Mouse (Mus musculus) MEL (cell line): Measurements from ENCODE around the gene Alpk1. TPM values are rescaled to one million over a fixed set of nuclear protein-coding genes. Genes with fewer than 3 reads are reported as not detected.

ENCODE experiments used
- DNase-seq: peaks from one replicate; pipeline ENCODE4 v3.0.0; 2011; ENCODE audit warnings: low read depth, low spot score
- H3K27ac ChIP-seq: 2 replicates; pipeline ENCODE4 v1.5.1; 2012; ENCODE audit warnings: low read depth, mild to moderate bottlenecking, control low read depth, low read length, moderate library complexity; ENCODE audit not compliant: control insufficient read depth
- H3K27me3 ChIP-seq, 2 experiments: fragments of 150-350 bp in 1 of 2; sonication (generic) in 1 of 2; 2 replicates each; pipeline ENCODE4 v1.6.1; 2012; ENCODE audit warnings: low read length in 2 of 2, mild to moderate bottlenecking in 2 of 2, improper control_type of control experiment in 1 of 2, moderate library complexity in 1 of 2; ENCODE audit not compliant: insufficient read depth in 2 of 2, control insufficient read depth in 1 of 2
- H3K36me3 ChIP-seq, 2 experiments: 2 replicates each; pipeline ENCODE4 v1.6.1; 2012 to 2014; ENCODE audit warnings: low read length in 2 of 2, improper control_type of control experiment in 1 of 2, inconsistent platforms in 1 of 2, mild to moderate bottlenecking in 1 of 2; ENCODE audit not compliant: insufficient read depth in 2 of 2, control insufficient read depth in 1 of 2
- H3K4me1 ChIP-seq, 2 experiments: fragments of 150-350 bp in 1 of 2; sonication (generic) in 1 of 2; 2 replicates each; pipeline ENCODE4 v1.6.1; 2012; ENCODE audit warnings: low read length in 2 of 2, improper control_type of control experiment in 1 of 2, mild to moderate bottlenecking in 1 of 2; ENCODE audit not compliant: insufficient read depth in 2 of 2, control insufficient read depth in 1 of 2
- H3K4me3 ChIP-seq, 2 experiments: fragments of 150-350 bp in 1 of 2; sonication (generic) in 1 of 2; 2 replicates each; pipeline ENCODE4 v1.5.1; 2012; ENCODE audit warnings: low read depth in 2 of 2, low read length in 2 of 2, mild to moderate bottlenecking in 2 of 2, moderate library complexity in 2 of 2, control low read depth in 1 of 2, improper control_type of control experiment in 1 of 2; ENCODE audit not compliant: control insufficient read depth in 1 of 2, insufficient read depth in 1 of 2
- H3K79me2 ChIP-seq: 2 replicates; pipeline ENCODE4 v1.6.1; 2012; ENCODE audit warnings: mild to moderate bottlenecking, low read length, moderate library complexity; ENCODE audit not compliant: control insufficient read depth, poor library complexity, insufficient read depth
- H3K9ac ChIP-seq: 2 replicates; pipeline ENCODE4 v1.6.1; 2012; ENCODE audit warnings: low read depth, mild to moderate bottlenecking, control low read depth, low read length, moderate library complexity; ENCODE audit not compliant: control insufficient read depth, poor library complexity, severe bottlenecking
- H3K9me3 ChIP-seq: fragments of 150-350 bp; sonication (generic); replicated peaks from 2 replicates; pipeline ENCODE4 v1.6.1; 2012; ENCODE audit warnings: mild to moderate bottlenecking, low read length, improper control_type of control experiment, moderate library complexity; ENCODE audit not compliant: insufficient read depth
- CHD1 ChIP-seq: IDR thresholded peaks from 2 replicates; pipeline ENCODE4 v1.6.1; 2012; ENCODE audit warnings: low read depth, mild to moderate bottlenecking, inconsistent platforms, low read length, improper control_type of control experiment
- CTCF ChIP-seq, 3 experiments: IDR thresholded peaks in 2 of 3; conservative IDR thresholded peaks in 1 of 3; 2 replicates each; pipeline ENCODE4 v1.5.1; 2011 to 2012; ENCODE audit warnings: low read length in 3 of 3, low read depth in 2 of 3, mild to moderate bottlenecking in 2 of 3, improper control_type of control experiment in 1 of 3, inconsistent platforms in 1 of 3, mixed read lengths in 1 of 3, moderate library complexity in 1 of 3; ENCODE audit not compliant: control insufficient read depth in 1 of 3, insufficient read depth in 1 of 3, poor library complexity in 1 of 3, severe bottlenecking in 1 of 3
- E2F4 ChIP-seq: IDR thresholded peaks from 2 replicates; pipeline ENCODE4 v1.6.1; 2011; ENCODE audit warnings: low read depth, low read length, improper control_type of control experiment, borderline replicate concordance
- ELF1 ChIP-seq: IDR thresholded peaks from 2 replicates; pipeline ENCODE4 v1.6.1; 2014; ENCODE audit warnings: low read depth, mild to moderate bottlenecking, inconsistent platforms, low read length, improper control_type of control experiment, moderate library complexity
- EP300 ChIP-seq, 2 experiments: IDR thresholded peaks; 2 replicates each; pipeline ENCODE4 v1.6.1; 2011; ENCODE audit warnings: improper control_type of control experiment in 2 of 2, low read length in 2 of 2, low read depth in 1 of 2, mild to moderate bottlenecking in 1 of 2
- GATA1 ChIP-seq: IDR thresholded peaks from 2 replicates; pipeline ENCODE4 v1.6.1; 2011; ENCODE audit warnings: low read depth, low read length, improper control_type of control experiment
- HCFC1 ChIP-seq: IDR thresholded peaks from 2 replicates; pipeline ENCODE4 v1.6.1; 2012; ENCODE audit warnings: low read depth, mild to moderate bottlenecking, inconsistent platforms, low read length, improper control_type of control experiment, moderate library complexity
- MAZ ChIP-seq: IDR thresholded peaks from 2 replicates; pipeline ENCODE4 v1.6.1; 2012; ENCODE audit warnings: low read depth, mild to moderate bottlenecking, inconsistent platforms, low read length, improper control_type of control experiment
- MEF2A ChIP-seq: IDR thresholded peaks from 2 replicates; pipeline ENCODE4 v1.6.1; 2014; ENCODE audit warnings: low read depth, mild to moderate bottlenecking, inconsistent platforms, low read length, improper control_type of control experiment; ENCODE audit not compliant: poor library complexity, insufficient replicate concordance, severe bottlenecking; ENCODE audit errors: extremely low read depth
- MXI1 ChIP-seq: IDR thresholded peaks from 2 replicates; pipeline ENCODE4 v1.6.1; 2011; ENCODE audit warnings: mild to moderate bottlenecking, low read depth, low read length, improper control_type of control experiment
- POLR2AphosphoS2 ChIP-seq: IDR thresholded peaks from 2 replicates; pipeline ENCODE4 v1.6.1; 2011; ENCODE audit warnings: low read length, improper control_type of control experiment
- POLR2AphosphoS5 ChIP-seq: IDR thresholded peaks from 2 replicates; pipeline ENCODE4 v1.6.1; 2012; ENCODE audit warnings: low read depth, borderline replicate concordance, mild to moderate bottlenecking, inconsistent platforms, low read length, moderate library complexity, mixed read lengths
- SMC3 ChIP-seq: IDR thresholded peaks from 2 replicates; pipeline ENCODE4 v1.6.1; 2011; ENCODE audit warnings: low read depth, low read length, improper control_type of control experiment
- TAL1 ChIP-seq: IDR thresholded peaks from 2 replicates; pipeline ENCODE4 v1.6.1; 2012; ENCODE audit warnings: mild to moderate bottlenecking, inconsistent platforms, low read length, moderate library complexity, mixed read lengths
- TBP ChIP-seq: IDR thresholded peaks from 2 replicates; pipeline ENCODE4 v1.8.0; 2011; ENCODE audit warnings: low read depth, low read length, improper control_type of control experiment
- TCF12 ChIP-seq: IDR thresholded peaks from 2 replicates; pipeline ENCODE4 v1.6.1; 2014; ENCODE audit warnings: low read depth, mild to moderate bottlenecking, inconsistent platforms, low read length, improper control_type of control experiment, moderate library complexity
- UBTF ChIP-seq: IDR thresholded peaks from 2 replicates; pipeline ENCODE4 v1.6.1; 2012; ENCODE audit warnings: low read depth, mild to moderate bottlenecking, inconsistent platforms, low read length, improper control_type of control experiment, moderate library complexity, borderline replicate concordance; ENCODE audit not compliant: insufficient read depth
- ZC3H11A ChIP-seq: IDR thresholded peaks from 2 replicates; pipeline ENCODE4 v1.6.1; 2012; ENCODE audit warnings: low read depth, mild to moderate bottlenecking, inconsistent platforms, low read length, improper control_type of control experiment
- ZMIZ1 ChIP-seq: IDR thresholded peaks from 2 replicates; pipeline ENCODE4 v1.6.1; 2012; ENCODE audit warnings: low read depth, mild to moderate bottlenecking, inconsistent platforms, low read length, improper control_type of control experiment, moderate library complexity
- ZNF384 ChIP-seq: IDR thresholded peaks from 2 replicates; pipeline ENCODE4 v1.6.1; 2012; ENCODE audit warnings: low read depth, mild to moderate bottlenecking, inconsistent platforms, low read length, improper control_type of control experiment
- polyA plus RNA-seq, 2 experiments: library from polyadenylated mRNA; stranded (reverse) in 1 of 2; unstranded in 1 of 2; fragments of >175 nt in 1 of 2; fragments of >200 nt in 1 of 2; gene quantifications; 2 replicates each; pipeline versions ENCODE4 v1.2.1 to v1.2.4; 2012; ENCODE audit warnings: low replicate concordance in 2 of 2, low read depth in 1 of 2; ENCODE audit not compliant: insufficient read length in 2 of 2, insufficient read depth in 1 of 2, missing spikeins in 1 of 2
- total RNA-seq: library from RNA; depleted of rRNA; stranded (reverse); fragments of 300-350 nt; gene quantifications from 2 replicates; pipeline ENCODE4 v1.2.3, GENCODE M21; 2012

Gene Alpk1
- total and polyA plus RNA-seq, 3 experiments: 1.8 to 2.4 TPM; not detected in 1

DNA sequence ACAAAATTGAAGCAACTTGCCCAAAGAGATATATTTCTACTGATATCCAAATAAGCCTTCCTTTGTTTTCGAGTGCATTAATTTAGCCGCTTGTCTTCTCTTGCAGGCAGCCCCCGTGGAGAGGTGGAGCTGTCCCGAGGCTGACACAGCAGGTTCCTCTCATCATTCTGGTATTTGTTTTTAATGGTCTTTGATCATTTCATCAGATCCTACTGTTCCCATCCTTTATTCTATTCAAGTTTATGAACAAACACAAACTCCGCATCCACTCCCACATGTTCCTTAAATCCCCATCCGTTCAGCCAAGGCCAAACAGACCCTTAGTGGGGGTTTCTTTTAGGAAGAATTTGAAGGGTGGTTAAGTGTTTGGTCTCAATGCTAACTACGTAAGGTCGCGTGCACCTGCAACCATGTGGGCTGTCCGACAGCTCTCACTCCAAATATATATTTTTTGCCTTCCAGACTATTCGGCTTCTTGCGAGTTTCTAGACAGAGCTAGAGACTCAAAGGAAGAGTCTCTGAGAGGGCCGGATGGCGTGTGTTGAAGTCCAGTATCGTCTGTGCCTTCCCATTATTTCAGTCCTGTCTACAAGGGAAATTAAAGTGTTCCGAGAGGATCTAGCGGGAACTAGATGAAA, 149.5 kb downstream of the Alpk1 start:
- no peak for TF ChIP-seq CHD1
- no peak for TF ChIP-seq MEF2A
- TF ChIP-seq GATA1: no peak
- TF ChIP-seq POLR2AphosphoS2: no peak
- Histone ChIP-seq H3K27me3 (peaks cover 3 to 5% of the 10 kb centered on the region in 2 experiments), H3K79me2 (no peaks in the 10 kb centered on the region), H3K9me3 (no peaks in the 10 kb centered on the region), H3K4me1 (no peaks in the 10 kb centered on the region), H3K9ac (no peak overlapping the region), H3K27ac (no peak overlapping the region), H3K4me3 (no peak overlapping the region), H3K36me3 (peaks cover 0 to 3% of the 10 kb centered on the region in 2 experiments; a peak in 1 of 4 replicates)
- DNase-seq: no peak

DNA sequence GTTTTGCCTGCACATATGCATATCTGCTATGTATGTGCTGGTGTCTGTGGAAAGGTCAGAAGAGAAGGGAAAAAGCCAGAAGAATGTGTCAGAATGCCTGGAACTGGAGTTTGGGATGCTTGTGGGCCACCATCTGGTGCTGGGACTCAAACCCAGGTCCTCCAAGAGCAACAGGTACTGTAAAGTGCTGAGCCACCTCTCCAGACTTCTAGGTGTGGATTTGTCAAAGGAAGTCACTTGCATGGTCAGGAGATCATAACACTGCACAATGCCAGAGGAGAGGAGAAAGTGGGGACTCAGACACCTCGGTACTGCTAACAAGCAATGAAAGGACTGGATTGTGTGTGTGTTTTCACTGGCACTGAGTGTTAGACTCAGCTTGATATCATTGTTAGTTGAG, 150.1 kb downstream of the Alpk1 start:
- H3K27ac ChIP-seq: no peak overlapping the region
- H3K79me2 ChIP-seq: no peaks in the 10 kb centered on the region
- peaks cover 3 to 5% of the 10 kb centered on the region in 2 experiments for H3K27me3 ChIP-seq
- no peak overlapping the region for H3K9ac ChIP-seq
- peaks cover 0 to 3% of the 10 kb centered on the region in 2 experiments; a peak in 1 of 4 replicates for H3K36me3 ChIP-seq
- no peaks in the 10 kb centered on the region for H3K4me1 ChIP-seq
- H3K4me3 ChIP-seq: no peak overlapping the region
- no peak for DNase-seq
- H3K9me3 ChIP-seq: no peaks in the 10 kb centered on the region
- TF ChIP-seq HCFC1: no peak
- TF ChIP-seq SMC3: no peak
- no peak for TF ChIP-seq CTCF (IDR thresholded peaks at IDR 0.05 in 2 of 3, conservative IDR thresholded peaks at IDR 0.05 in 1 of 3; ENCODE audit: control insufficient read depth in 1 of 3, insufficient read depth in 1 of 3, low read depth in 2 of 3, low read length in 3 of 3, poor library complexity in 1 of 3, severe bottlenecking in 1 of 3)
- no peak for TF ChIP-seq POLR2AphosphoS2

DNA sequence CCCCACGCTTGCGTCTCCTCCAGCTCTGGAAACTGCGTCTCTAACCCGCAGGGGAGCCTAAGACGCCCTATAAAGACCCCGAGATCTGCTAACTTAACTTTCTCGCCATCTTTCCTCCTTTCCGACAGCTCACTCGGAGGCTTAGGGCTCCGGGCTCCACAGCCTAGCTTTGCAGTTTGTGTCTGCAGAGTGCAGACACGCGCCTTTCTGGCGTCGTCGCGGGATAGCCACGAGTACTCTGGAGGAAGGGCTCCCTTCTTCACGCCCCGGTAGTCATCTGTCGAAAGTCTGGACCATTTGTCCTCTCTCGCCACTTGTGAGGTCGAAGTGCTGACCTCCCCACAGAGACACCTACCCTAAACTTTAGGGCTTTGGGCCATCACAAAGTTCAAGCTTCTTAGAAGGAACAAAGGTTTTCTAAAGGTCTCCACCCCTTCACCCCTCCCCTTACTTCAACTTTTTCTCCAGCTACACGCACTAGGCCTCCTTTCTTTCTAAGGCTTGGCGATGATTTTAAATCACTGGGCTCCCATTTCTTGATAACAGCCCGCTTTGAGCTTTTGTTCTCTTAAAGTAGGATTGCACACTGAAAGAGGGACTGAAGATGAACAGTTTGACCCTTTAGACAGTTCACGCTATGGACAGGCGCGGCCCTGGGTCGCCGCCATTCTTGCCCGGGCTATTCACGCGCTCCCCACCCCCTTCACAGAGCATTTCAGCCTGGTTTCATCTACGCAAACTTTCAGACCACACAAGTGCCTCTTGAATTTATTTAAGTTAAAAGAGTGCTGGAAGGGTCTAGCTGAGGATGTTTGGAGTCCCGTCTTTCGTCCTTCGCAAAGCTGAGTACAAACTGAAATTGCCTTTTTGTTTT, 151.8 kb downstream of the Alpk1 start:
- no peaks in the 10 kb centered on the region for H3K9me3 ChIP-seq
- no peaks in the 10 kb centered on the region; the same call in 1 of the 2 replicates for H3K79me2 ChIP-seq
- no peak for TF ChIP-seq POLR2AphosphoS2
- TF ChIP-seq HCFC1: no peak
- no peak for TF ChIP-seq ZC3H11A
- TF ChIP-seq POLR2AphosphoS5: no peak
- no peak for TF ChIP-seq MAZ
- TF ChIP-seq TBP: no peak
- TF ChIP-seq MXI1: no peak
- no peak for TF ChIP-seq ZMIZ1
- TF ChIP-seq UBTF: no peak
- TF ChIP-seq TCF12: no peak
- no peak for TF ChIP-seq ELF1
- TF ChIP-seq ZNF384: no peak
- TF ChIP-seq SMC3: no peak
- TF ChIP-seq E2F4: no peak
- TF ChIP-seq CTCF (IDR thresholded peaks at IDR 0.05 in 2 of 3, conservative IDR thresholded peaks at IDR 0.05 in 1 of 3; ENCODE audit: control insufficient read depth in 1 of 3, insufficient read depth in 1 of 3, low read depth in 2 of 3, low read length in 3 of 3, poor library complexity in 1 of 3, severe bottlenecking in 1 of 3): no peak
- TF ChIP-seq TAL1: no peak
- TF ChIP-seq EP300 (IDR thresholded peaks at IDR 0.05; ENCODE audit: low read depth in 1 of 2, low read length in 2 of 2): no peak
- TF ChIP-seq GATA1: no peak
- peaks cover 0 to 3% of the 10 kb centered on the region in 2 experiments; a peak in 1 of 4 replicates for H3K36me3 ChIP-seq
- no peak overlapping the region for H3K4me3 ChIP-seq
- no peak overlapping the region for H3K9ac ChIP-seq
- DNase-seq: no peak
- peaks cover 3 to 5% of the 10 kb centered on the region in 2 experiments for H3K27me3 ChIP-seq
- no peaks in the 10 kb centered on the region for H3K4me1 ChIP-seq
- H3K27ac ChIP-seq: no peak overlapping the region
